Mouse (Mus musculus) lung, postnatal 0 days (tissue): ENCODE data around the gene Rhbdd3. TPM values are rescaled to one million over a fixed set of nuclear protein-coding genes. Genes with fewer than 3 reads are reported as not detected.
A peak's percentile ranks its signal among the peaks of the same experiment; 100 is the strongest.

Source experiments
- ATAC-seq: fragments of 200-750 bp; cut with Nextera tagmentation; 2 replicates; pipeline ENCODE4 v1.8.0; 2017; ENCODE audit warnings: moderate library complexity
- DNase-seq: peaks from one replicate; pipeline ENCODE4 v3.0.0-alpha.2; 2016; ENCODE audit warnings: low spot score
- H3K27ac ChIP-seq: fragments of 300-500 bp; sonication (generic); 2 replicates; pipeline ENCODE4 v1.5.1; 2014; ENCODE audit warnings: antibody characterized with exemption, mild to moderate bottlenecking, low read length, mixed read lengths
- H3K27me3 ChIP-seq: fragments of 300-500 bp; sonication (generic); replicated peaks from 2 replicates; pipeline ENCODE4 v1.6.1; 2014; ENCODE audit warnings: low read length, mixed read lengths; ENCODE audit not compliant: insufficient read depth
- H3K36me3 ChIP-seq: fragments of 300-500 bp; sonication (generic); 2 replicates; pipeline ENCODE4 v1.6.1; 2014; ENCODE audit warnings: low read length, mixed read lengths; ENCODE audit not compliant: insufficient read depth
- H3K4me1 ChIP-seq: fragments of 300-500 bp; sonication (generic); 2 replicates; pipeline ENCODE4 v1.6.1; 2014; ENCODE audit warnings: antibody characterized with exemption, low read depth, low read length, mixed read lengths; ENCODE audit not compliant: insufficient read depth
- H3K4me2 ChIP-seq: fragments of 300-500 bp; sonication (generic); replicated peaks from 2 replicates; pipeline ENCODE4 v1.6.1; 2014; ENCODE audit warnings: low read depth, mild to moderate bottlenecking, low read length, moderate library complexity, mixed read lengths
- H3K4me3 ChIP-seq: fragments of 300-500 bp; sonication (generic); 2 replicates; pipeline ENCODE4 v1.5.1; 2014; ENCODE audit warnings: low read depth, low read length
- H3K9ac ChIP-seq: fragments of 300-500 bp; sonication (generic); replicated peaks from 2 replicates; pipeline ENCODE4 v1.6.1; 2014; ENCODE audit warnings: low read depth, mild to moderate bottlenecking
- H3K9me3 ChIP-seq: fragments of 300-500 bp; sonication (generic); 2 replicates; pipeline ENCODE4 v1.6.1; 2016; ENCODE audit warnings: low read length, mixed read lengths
- CTCF ChIP-seq: IDR thresholded peaks from 2 replicates; pipeline ENCODE4 v1.5.1; 2016; ENCODE audit warnings: antibody characterized with exemption, mild to moderate bottlenecking
- EP300 ChIP-seq: IDR thresholded peaks from 2 replicates; pipeline ENCODE4 v1.6.1; 2016; ENCODE audit warnings: antibody characterized with exemption, mild to moderate bottlenecking, control low read depth
- WGBS: fragments of 180-500 bp; shearing (Covaris S2); extraction: QIAGEN DNeasy Blood & Tissue Kit; methylation state at CpG from one replicate; pipeline ENCODE4 v1.1.7; 2014; 5-methylcytosine and 5-hydroxymethylcytosine counted together
- polyA plus RNA-seq: library from polyadenylated mRNA; unstranded; fragments of >200 nt; fragmentation: Nextera tagmentation; extraction: Ambion mirVana; gene quantifications from 2 replicates; pipeline ENCODE4 v1.2.1, GENCODE M21; 2015

The Rhbdd3 gene
- polyA plus RNA-seq, 1 experiment from 2014 or later: 19.4 TPM

DNA sequence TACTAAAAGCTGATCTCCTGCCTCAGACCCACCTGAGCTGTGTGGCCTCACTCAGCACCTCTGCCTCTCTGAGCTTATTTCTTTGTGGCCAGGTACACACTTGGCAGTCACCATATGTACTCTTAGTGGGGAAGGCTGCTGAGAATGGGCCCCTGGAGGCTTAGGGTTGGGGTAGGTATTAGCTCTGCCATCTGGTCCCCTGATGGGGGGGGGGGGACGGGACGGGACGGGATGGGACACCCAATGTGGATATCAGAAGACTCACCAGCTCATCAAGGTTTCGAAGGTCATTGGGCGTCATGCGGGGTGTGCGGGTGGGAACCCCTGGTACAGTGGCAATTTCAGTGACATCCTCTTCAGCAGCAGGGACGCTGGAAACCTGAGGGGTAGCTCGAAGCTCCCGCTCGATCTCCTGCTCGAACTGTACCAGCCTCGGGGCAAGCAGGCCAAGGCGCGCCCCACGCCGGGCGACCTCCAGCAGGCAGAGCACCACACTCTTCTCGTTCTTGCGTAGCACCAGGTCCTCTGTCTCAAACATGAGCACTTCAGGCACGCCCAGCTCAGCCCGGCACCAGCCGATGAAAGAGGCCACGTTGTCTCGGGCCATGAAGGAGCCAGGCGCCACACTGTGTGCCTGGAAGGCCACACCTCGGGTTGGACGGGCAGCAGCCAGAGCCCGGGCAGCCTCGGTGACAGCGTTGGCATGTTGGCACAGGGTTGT is 35.0 kb upstream of the Rhbdd3 start:
- H3K9me3 ChIP-seq: no peaks in the 10 kb centered on the region
- no peak overlapping the region for H3K9ac ChIP-seq
- ATAC-seq (no peak), DNase-seq (peak; percentile 34)
- H3K27me3 ChIP-seq: peaks cover 31% of the 10 kb centered on the region
- no peak overlapping the region for H3K27ac ChIP-seq
- peak overlapping the region; percentile 60; the same call in 1 of the 2 replicates for H3K4me3 ChIP-seq
- peaks cover 37% of the 10 kb centered on the region for H3K4me1 ChIP-seq
- H3K4me2 ChIP-seq: peak overlapping the region; percentile 88
- WGBS: 63% methylated on average over 31 of the region's 31 CpGs
- peaks cover 10% of the 10 kb centered on the region; the same call in 1 of the 2 replicates for H3K36me3 ChIP-seq
- TF ChIP-seq EP300 (no peak), CTCF (no peak)

DNA sequence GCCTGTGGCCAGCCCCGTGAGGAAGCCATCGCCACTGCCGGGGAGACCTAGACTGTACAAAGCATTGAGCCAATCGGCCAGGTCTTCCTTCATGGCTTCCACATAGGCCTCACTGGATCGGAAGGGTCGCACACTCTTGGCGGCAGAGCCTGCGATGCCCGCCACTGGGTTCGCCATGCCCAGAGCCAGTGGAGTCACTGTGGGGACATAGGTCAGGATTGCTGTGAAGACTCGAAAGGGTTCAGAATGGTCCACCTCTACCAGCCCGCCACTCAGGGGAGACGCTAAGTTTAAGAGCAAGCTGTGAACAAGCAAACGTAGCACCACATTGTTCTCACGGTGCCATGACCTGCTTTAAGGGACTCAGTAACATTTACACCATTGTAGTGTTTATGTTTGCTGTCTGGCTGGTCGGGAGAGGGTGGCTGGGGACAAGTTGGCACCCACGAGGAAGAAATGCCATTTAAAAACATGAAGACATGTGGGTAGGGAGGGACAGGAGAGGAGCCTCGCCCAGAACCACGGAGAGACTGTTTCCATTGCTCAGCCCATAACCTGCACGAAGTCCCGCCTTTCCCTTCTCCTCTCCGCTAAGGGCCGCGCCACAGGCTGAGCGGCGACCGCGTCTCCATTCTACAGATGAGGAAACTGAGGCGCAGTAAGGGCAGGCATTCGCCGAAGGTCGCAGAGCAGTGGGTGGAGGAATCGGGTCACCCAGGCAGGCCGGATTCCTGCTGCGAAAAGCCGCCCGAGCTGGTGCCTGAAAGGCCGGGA is 34.3 kb upstream of the Rhbdd3 start:
- Histone ChIP-seq H3K27me3 (peaks cover 24% of the 10 kb centered on the region), H3K36me3 (peaks cover 10% of the 10 kb centered on the region; the same call in 1 of the 2 replicates), H3K27ac (no peak overlapping the region; the same call in 1 of the 2 replicates), H3K9me3 (no peaks in the 10 kb centered on the region), H3K9ac (peak overlapping the region; percentile 48), H3K4me3 (peak overlapping the region; percentile 60), H3K4me1 (peaks cover 32% of the 10 kb centered on the region), H3K4me2 (peak overlapping the region; percentile 88)
- TF ChIP-seq CTCF: no peak
- no peak for TF ChIP-seq EP300
- 15% methylated on average over 36 of the region's 38 CpGs for WGBS
- ATAC-seq: no peak
- DNase-seq: peak; percentile 57

DNA sequence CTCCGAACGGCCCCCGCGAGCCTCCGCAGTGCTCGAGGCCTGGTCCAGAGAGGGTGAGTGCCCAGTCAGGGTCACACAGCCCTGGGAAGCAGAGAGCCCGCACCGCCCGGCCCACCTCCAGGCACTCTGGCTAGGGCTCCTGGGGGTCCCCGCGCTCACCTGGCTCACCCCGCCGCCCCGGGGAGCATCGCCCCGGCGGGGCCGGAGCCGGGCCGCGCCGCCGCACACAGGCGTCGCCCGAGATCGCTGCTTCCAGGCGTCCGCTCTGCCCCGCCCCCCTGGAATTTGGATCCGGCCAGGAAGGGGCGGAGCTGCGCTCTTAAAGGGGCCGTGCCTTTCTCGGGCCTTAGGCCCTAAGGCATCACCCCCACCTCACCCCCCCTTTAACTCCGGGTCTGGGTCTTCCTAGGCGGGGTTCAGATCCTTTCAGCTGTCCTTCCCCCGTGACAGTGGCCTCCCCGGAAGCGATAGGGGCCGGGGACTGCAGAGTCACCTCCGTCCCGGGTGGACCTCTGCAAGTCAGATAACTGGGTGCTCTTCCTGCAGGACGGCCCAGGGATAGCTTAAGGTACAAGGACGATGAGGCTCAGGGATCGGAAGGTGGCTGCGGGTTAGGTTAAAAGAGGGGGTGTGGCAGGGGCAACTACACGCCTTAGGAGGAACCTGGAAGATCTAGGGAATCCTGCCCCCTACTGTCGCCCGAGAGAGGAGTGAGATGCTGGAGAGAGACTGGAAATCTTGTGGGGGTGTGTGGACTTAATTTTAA is 33.5 kb upstream of the Rhbdd3 start, which contains the start of gene Gas2l1:
TSS of gene Gas2l1 (minus strand) at position 272 of the 766 bp plus-strand sequence.
- Histone ChIP-seq H3K9ac (peak within 1 kb of the TSS; percentile 48), H3K9me3 (no peaks in the 10 kb centered on the region), H3K4me3 (peak within 1 kb of the TSS; percentile 60), H3K4me2 (peak within 1 kb of the TSS; percentile 88), H3K27me3 (peaks cover 16% of the 10 kb centered on the region), H3K36me3 (peaks cover 10% of the 10 kb centered on the region; the same call in 1 of the 2 replicates), H3K27ac (peak within 1 kb of the TSS; percentile 28), H3K4me1 (peaks cover 29% of the 10 kb centered on the region)
- ATAC-seq (peak; percentile 79), DNase-seq (peak; percentile 92)
- 1% methylated on average over 43 of the region's 50 CpGs for WGBS
- no peak for TF ChIP-seq EP300
- peak; percentile 77 for TF ChIP-seq CTCF

DNA sequence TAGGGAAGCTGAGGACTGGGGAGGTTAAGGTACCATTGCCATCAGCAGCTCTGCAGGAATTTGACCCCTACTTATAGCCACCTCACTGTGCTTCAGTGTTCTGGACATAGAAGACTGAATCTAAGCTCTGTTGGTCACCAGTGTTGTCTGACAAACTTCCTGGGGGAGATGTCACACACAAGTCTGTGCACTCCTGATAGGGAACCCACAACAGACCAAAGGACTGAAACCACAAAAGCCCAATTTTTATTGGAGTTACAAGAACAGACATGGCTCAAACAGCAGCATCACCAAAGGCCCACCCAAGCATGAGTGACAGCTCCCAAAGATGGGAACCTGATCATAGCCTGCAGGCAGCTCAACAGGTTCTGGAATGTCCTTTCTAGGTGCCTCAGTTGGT is 31.7 kb upstream of the Rhbdd3 start:
- Histone ChIP-seq H3K4me1 (peaks cover 19% of the 10 kb centered on the region), H3K4me3 (no peak overlapping the region), H3K9me3 (no peaks in the 10 kb centered on the region), H3K4me2 (no peak overlapping the region), H3K27me3 (0 out of 2 replicates have a peak, but pooled peaks cover 5% of the 10 kb centered on the region), H3K27ac (no peak overlapping the region), H3K9ac (no peak overlapping the region), H3K36me3 (peaks cover 12% of the 10 kb centered on the region)
- DNase-seq: no peak
- TF ChIP-seq CTCF (no peak), EP300 (no peak)
- no peak for ATAC-seq

DNA sequence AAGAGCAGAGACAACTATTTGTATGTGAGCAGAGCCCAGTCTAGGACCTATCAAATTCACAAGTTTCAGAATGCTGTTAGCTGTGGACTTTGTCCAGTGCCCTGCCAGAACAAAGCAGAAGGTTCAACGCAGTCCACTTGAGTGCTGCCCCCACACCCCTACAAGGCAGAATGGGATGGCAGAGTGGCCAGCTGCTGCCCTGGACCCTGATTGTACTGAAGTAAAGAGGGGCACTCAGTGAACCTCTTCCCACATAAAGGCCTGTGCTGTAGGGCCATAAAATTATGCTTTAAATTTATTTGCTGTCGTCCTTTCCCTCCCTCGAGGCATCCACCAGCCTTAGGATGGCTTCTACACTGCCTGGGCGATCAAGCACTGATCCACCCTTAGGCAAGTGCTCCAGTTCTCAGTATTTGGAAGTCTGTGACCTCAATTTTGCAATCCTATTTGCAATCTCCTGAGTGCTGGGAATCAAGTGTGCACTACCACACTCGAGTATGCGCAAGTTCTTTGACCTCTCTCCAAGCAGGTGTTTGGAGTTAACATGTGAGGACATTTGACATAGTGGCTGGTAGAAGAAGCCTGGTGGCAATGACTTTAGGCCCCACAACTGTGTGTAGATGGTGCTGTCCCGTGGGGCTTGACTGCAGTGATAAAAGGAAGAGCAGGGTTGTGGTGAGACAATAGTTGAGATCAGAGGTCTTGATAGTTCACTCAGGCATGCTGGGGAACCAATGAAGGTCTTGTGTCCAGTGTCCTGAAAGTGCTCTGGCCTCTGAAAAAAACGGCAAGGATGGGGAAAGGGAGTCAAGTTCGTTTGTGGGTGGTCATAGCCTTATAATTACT is 30.4 kb upstream of the Rhbdd3 start:
- H3K9me3 ChIP-seq: no peaks in the 10 kb centered on the region
- no peaks in the 10 kb centered on the region for H3K27me3 ChIP-seq
- peaks cover 24% of the 10 kb centered on the region for H3K36me3 ChIP-seq
- peaks cover 13% of the 10 kb centered on the region for H3K4me1 ChIP-seq
- DNase-seq (peak; percentile 82), ATAC-seq (peak; percentile 45)
- no peak overlapping the region for H3K27ac ChIP-seq
- no peak overlapping the region for H3K4me2 ChIP-seq
- no peak overlapping the region for H3K4me3 ChIP-seq
- 66% methylated on average over 9 of the region's 9 CpGs for WGBS
- TF ChIP-seq CTCF (no peak), EP300 (peak; percentile 69)
- H3K9ac ChIP-seq: no peak overlapping the region
